Mouse (Mus musculus): ENCODE results near the gene Btbd35f18.
"Not testable (repeated sequence)": the region's sequence is repeated elsewhere in the genome, so short reads cannot be mapped to it uniquely, and the experiment has no call there.

Btbd35f18 gene

DNA sequence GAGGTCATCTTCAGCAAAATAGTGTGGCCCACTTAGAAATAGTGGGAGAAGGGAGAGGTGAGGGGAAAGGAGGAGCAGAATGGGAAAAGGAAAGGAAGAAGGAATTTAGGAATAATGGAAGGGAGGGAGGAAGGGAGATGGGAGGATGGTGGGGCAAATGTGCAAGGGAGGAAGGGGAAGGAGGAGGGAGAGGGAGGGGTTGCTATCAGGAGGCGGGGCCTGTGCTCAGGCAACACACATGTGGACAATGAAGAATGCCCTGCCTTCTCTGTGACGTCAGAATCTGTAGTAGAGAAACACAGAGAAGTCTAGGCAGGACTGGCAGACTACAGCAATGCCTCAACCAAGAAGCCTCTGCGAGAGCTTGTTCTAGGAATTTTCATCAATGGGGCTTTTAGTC, at the start of gene Btbd35f18:
Btbd35f18 (plus strand) TSS at position 301 of the 400 bp plus-strand sequence.
- not testable (repeated sequence) for ATAC-seq (ENCODE audit: insufficient number of reproducible peaks, low FRiP score, low TSS enrichment)
